Mouse (Mus musculus) limb, embryonic 13.5 days (tissue): Measurements from ENCODE around the gene Cracr2b. TPM values are rescaled to one million over a fixed set of nuclear protein-coding genes. Genes with fewer than 3 reads are reported as not detected.

Experiments used
- ATAC-seq: fragments of 200-750 bp; cut with Nextera tagmentation; 2 replicates; pipeline ENCODE4 v1.8.0; 2017; ENCODE audit warnings: low read depth, moderate number of reproducible peaks, moderate TSS enrichment; ENCODE audit not compliant: low FRiP score
- H3K27ac ChIP-seq: fragments of 300-500 bp; sonication (generic); 2 replicates; pipeline ENCODE4 v1.5.1; 2015; ENCODE audit warnings: inconsistent platforms, mild to moderate bottlenecking, moderate library complexity
- H3K27me3 ChIP-seq: fragments of 300-500 bp; sonication (generic); 2 replicates; pipeline ENCODE4 v1.6.1; 2015; ENCODE audit warnings: mild to moderate bottlenecking, inconsistent platforms
- H3K36me3 ChIP-seq: fragments of 300-500 bp; sonication (generic); 2 replicates; pipeline ENCODE4 v1.6.1; 2015; ENCODE audit warnings: inconsistent platforms, mild to moderate bottlenecking, moderate library complexity
- H3K4me1 ChIP-seq: fragments of 300-500 bp; sonication (generic); 2 replicates; pipeline ENCODE4 v1.6.1; 2015; ENCODE audit warnings: inconsistent platforms
- H3K4me2 ChIP-seq: fragments of 300-500 bp; sonication (generic); replicated peaks from 2 replicates; pipeline ENCODE4 v1.6.1; 2015; ENCODE audit warnings: inconsistent platforms, mild to moderate bottlenecking, moderate library complexity
- H3K4me3 ChIP-seq: fragments of 300-500 bp; sonication (generic); 2 replicates; pipeline ENCODE4 v1.5.1; 2015; ENCODE audit warnings: moderate library complexity, mild to moderate bottlenecking, inconsistent platforms
- H3K9ac ChIP-seq: fragments of 300-500 bp; sonication (generic); 2 replicates; pipeline ENCODE4 v1.6.1; 2015; ENCODE audit warnings: mild to moderate bottlenecking, inconsistent platforms
- H3K9me3 ChIP-seq: fragments of 300-500 bp; sonication (generic); 2 replicates; pipeline ENCODE4 v1.6.1; 2016; ENCODE audit warnings: inconsistent platforms
- WGBS: fragments of 180-500 bp; shearing (Covaris S2); methylation state at CpG from one replicate; pipeline ENCODE4 v1.1.7; 2015; 5-methylcytosine and 5-hydroxymethylcytosine counted together
- polyA plus RNA-seq: library from polyadenylated mRNA; unstranded; fragments of >200 nt; fragmentation: Nextera tagmentation; extraction: Ambion mirVana; gene quantifications from 2 replicates; pipeline ENCODE4 v1.2.1, GENCODE M21; 2015

Cracr2b gene
- polyA plus RNA-seq, 1 experiment from 2014 or later = 13.5 TPM

DNA sequence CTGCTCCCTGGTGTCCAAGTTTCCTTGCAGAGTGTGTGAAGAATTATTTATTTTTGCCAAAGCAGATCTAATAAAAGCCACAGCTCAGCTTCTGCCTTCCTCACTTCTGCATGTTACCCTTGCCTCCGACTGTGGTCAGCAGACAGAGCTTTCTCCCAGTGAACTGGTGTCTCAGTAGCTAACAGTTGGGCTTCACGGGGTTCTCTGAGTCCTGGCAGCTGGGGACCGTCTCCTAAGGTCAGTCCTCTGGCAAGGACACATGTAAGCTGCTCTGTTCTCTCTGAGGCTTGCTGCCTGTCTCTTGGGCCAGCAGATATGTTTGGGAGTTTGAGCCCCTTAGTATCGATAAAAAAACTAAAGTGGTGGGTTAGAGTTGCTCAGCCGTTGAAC lies 898 bp upstream of the Cracr2b start:
- no peak for ATAC-seq
- H3K27ac ChIP-seq = no peak overlapping the region
- no peak overlapping the region for H3K4me2 ChIP-seq
- H3K4me1 ChIP-seq = peaks cover 35% of the 10 kb centered on the region
- H3K36me3 ChIP-seq = peaks cover 4% of the 10 kb centered on the region; the same call in 1 of the 2 replicates
- H3K9ac ChIP-seq = no peak overlapping the region
- H3K27me3 ChIP-seq = peaks cover 69% of the 10 kb centered on the region
- no peaks in the 10 kb centered on the region for H3K9me3 ChIP-seq
- WGBS = 67% methylated on average over 5 of the region's 5 CpGs
- H3K4me3 ChIP-seq = no peak overlapping the region

DNA sequence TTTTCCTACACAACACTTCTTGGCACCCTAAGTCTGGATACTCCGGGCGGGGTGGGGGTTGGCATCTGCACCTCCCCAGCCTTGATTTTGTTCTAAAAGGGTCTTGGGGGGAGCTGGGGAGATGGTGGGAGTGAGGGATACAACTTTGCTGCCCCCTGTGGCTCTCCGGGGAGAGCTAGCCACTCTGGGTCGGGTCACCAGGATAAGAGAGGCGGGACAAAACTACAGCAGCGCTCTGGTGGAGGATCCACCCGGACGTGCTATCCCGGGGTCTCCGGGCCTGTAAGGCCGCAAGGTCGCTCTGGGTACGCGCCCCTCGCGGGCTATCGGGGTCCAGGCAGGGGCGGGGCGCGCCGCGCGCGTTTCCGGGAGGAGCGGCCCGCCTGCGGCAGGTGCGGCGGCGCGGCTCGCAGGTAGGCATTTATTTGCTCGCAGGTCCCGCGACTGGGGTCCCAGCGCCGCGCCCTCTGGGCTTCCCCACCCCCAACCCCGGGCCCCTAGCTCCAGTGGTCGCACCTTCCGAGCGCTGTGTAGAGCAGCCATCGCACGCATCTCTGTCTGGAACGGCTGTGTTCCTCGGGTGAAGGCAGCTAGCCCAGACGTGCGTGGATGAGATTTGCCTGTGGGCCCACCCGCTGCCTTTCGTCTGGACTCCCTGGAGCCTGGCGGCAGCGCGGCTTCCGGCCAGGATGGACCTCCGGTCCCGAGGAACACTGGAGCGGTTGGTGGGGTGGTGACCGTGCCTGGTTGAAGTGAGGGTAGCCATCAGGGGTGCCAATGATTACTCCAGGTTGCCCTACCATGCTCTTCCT lies 833 bp downstream of the Cracr2b start:
- WGBS = 2% methylated on average over 59 of the region's 59 CpGs
- H3K4me3 ChIP-seq = peak overlapping the region; percentile 43
- H3K9ac ChIP-seq = peak overlapping the region; percentile 63
- peak overlapping the region; percentile 71 for H3K4me2 ChIP-seq
- no peak for ATAC-seq
- no peaks in the 10 kb centered on the region for H3K9me3 ChIP-seq
- H3K27ac ChIP-seq = no peak overlapping the region
- H3K4me1 ChIP-seq = peaks cover 40% of the 10 kb centered on the region
- H3K27me3 ChIP-seq = peaks cover 79% of the 10 kb centered on the region
- H3K36me3 ChIP-seq = peaks cover 4% of the 10 kb centered on the region; the same call in 1 of the 2 replicates

DNA sequence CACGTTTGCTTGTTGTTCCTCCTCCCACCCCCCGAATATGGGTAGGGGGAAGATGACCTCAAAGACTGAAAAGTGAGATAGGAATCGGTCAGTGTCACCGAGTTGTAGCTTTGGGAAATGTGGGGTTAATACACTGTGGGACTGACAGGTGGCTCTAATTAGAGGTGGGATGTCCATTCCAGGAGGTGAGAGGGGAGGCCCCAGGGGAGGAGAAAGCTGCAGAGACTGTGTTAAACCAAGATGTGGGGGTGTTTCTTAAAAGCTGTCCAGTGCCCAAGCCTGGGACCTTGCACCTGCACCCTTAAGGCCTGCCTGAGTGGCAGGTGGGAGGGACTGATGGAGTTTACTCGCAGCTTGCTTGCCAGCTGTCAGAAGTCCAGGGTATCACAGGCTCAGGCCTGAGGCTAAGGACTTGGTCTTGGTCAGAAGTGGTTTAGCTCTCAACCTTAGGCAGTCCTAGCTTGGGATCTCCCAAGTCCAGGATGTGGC lies 1.5 kb downstream of the Cracr2b start:
- Histone ChIP-seq H3K9me3 (no peaks in the 10 kb centered on the region), H3K4me2 (peak overlapping the region; percentile 71), H3K9ac (peak overlapping the region; percentile 63), H3K4me1 (peaks cover 45% of the 10 kb centered on the region), H3K27ac (no peak overlapping the region), H3K27me3 (peaks cover 79% of the 10 kb centered on the region), H3K4me3 (peak overlapping the region; percentile 43), H3K36me3 (peaks cover 4% of the 10 kb centered on the region; the same call in 1 of the 2 replicates)
- WGBS = 9% methylated on average over 5 of the region's 5 CpGs
- ATAC-seq = no peak

DNA sequence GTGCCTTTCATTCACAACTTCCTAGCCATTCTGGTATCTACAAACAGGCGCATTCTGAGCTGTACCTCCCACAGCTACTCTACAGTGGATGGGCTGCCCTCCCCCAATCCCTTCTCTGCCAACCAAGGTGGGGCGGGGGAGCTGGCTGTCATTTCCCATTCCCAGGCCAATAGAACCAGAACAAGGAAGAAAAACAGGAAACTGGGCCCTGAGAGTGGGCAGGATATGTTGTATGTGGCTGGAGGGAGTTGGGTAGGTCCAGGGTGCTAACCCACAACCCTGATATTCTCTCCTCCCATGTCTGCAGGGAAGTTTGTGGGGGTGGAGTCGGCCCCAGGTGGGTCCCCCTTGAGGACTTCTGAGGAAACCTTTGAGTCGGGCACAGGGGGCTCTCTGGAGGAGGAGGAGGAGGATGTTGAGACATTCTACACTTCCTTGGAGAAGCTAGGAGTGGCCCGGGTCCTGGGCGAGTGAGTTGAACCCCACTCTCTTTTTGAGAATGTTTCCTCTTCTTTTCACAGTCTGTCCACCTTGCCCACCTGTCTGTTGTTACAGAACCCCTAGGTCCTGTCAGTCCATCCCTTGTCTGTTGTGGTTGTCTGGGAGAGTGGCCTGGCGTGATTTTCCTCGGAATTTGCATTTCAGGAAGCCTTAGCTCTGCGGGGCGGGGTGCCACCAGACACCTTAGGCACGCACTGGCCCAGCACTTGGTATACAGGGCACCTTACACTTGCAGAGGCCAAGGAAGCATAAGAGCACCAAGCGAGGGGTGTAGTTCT lies 3.1 kb downstream of the Cracr2b start:
- Histone ChIP-seq H3K27ac (no peak overlapping the region), H3K9me3 (no peaks in the 10 kb centered on the region), H3K4me2 (peak overlapping the region; percentile 60), H3K4me1 (peaks cover 59% of the 10 kb centered on the region), H3K4me3 (peak overlapping the region; percentile 33), H3K36me3 (peaks cover under 1% of the 10 kb centered on the region; the same call in 1 of the 2 replicates), H3K9ac (no peak overlapping the region), H3K27me3 (peaks cover 74% of the 10 kb centered on the region)
- ATAC-seq = no peak
- WGBS = 28% methylated on average over 12 of the region's 12 CpGs

DNA sequence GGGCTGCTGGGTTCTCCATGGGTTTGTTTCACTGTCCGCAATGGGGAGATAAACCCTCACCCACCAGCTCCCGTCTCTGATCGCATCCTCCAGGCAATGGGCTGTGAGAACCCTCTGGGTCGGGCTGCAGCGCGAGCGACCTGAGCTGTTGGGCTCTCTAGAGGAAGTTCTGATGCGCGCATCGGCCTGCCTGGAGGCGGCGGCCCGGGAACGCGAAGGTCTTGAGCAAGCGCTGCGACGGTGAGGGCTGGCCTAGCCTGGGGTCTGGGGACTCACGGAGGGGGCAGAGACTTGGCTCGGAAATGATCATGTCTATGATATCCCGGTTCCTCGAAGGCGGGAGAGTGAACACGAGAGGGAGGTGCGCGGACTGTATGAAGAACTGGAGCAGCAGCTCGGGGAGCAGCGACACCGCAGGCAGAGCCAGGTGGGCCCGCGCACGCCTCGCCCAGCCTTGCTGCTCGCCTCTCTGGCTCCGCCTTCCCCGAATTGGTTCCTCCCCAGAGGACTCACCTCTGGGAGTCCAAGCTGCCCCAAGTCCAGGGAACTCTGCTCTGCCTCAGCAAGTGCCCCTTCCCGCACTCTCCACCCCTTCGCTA lies 3.8 kb downstream of the Cracr2b start:
- Histone ChIP-seq H3K36me3 (peaks cover 7% of the 10 kb centered on the region), H3K4me3 (peak overlapping the region; percentile 33), H3K27ac (no peak overlapping the region), H3K9me3 (no peaks in the 10 kb centered on the region), H3K9ac (peak overlapping the region; percentile 61), H3K4me1 (peaks cover 65% of the 10 kb centered on the region), H3K4me2 (peak overlapping the region; percentile 60), H3K27me3 (peaks cover 67% of the 10 kb centered on the region)
- 3% methylated on average over 38 of the region's 38 CpGs for WGBS
- no peak for ATAC-seq

DNA sequence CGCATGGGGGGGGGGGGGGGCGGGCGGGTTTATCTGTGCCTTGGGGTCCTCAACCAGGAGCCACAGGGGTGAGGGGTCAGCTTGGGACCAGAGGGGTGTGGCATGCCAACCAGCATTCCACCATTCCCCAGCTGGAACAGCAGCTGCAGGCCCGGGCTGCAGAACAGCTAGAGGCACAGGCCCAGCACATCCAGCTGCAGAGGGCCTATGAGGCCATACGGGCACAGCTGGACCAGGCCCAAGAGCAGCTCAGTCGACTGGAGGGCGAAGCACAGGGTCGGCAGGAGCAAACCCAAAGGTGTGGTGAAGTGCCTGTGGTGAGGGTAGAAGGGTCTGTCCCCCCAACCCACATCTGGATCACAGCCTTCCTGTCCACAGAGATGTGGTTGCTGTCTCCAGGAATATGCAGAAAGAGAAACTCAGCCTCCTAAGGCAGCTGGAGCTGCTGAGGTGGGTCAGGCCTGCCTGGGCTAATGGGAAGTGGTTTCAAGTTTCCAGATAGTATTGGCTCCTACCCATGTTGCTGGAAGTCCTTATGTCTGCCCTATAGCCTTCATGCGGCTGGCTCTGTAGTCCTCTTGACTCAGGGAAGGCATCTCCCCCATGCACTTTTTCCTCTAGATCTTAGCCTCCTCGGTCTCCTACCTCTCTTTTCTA lies 4.6 kb downstream of the Cracr2b start:
- H3K9ac ChIP-seq = peak overlapping the region; percentile 61; the same call in 1 of the 2 replicates
- peak overlapping the region; percentile 39; the same call in 1 of the 2 replicates for H3K27ac ChIP-seq
- peak overlapping the region; percentile 60 for H3K4me2 ChIP-seq
- no peaks in the 10 kb centered on the region for H3K9me3 ChIP-seq
- WGBS = 17% methylated on average over 10 of the region's 10 CpGs
- H3K36me3 ChIP-seq = peaks cover 15% of the 10 kb centered on the region
- peaks cover 59% of the 10 kb centered on the region for H3K27me3 ChIP-seq
- peak overlapping the region; percentile 33; the same call in 1 of the 2 replicates for H3K4me3 ChIP-seq
- H3K4me1 ChIP-seq = peaks cover 66% of the 10 kb centered on the region
- no peak for ATAC-seq

DNA sequence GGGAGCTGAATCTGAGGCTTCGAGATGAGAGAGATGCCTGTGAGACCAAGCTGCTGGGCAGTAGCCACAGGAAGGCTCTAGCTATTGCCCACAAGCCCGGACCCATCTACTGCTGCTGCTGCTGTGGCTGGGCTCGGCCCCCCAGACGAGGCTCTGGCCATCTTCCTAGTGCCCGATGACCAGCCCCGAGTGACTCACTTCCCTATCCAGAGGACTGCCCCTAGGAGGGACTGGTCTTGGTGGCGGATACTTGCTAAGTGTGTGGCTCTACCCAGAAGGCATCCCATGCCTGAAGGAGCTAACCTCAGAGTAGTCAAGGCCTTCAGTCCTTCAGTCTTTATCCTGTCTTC lies 5.1 kb downstream of the Cracr2b start:
- Histone ChIP-seq H3K27me3 (peaks cover 54% of the 10 kb centered on the region), H3K4me2 (peak overlapping the region; percentile 60), H3K4me3 (0 out of 2 replicates have a peak overlapping the region, but pooled peaks have one; percentile 33), H3K36me3 (peaks cover 20% of the 10 kb centered on the region), H3K9ac (peak overlapping the region; percentile 61), H3K4me1 (peaks cover 66% of the 10 kb centered on the region), H3K9me3 (no peaks in the 10 kb centered on the region), H3K27ac (peak overlapping the region; percentile 39; the same call in 1 of the 2 replicates)
- 75% methylated on average over 7 of the region's 7 CpGs for WGBS
- no peak for ATAC-seq

DNA sequence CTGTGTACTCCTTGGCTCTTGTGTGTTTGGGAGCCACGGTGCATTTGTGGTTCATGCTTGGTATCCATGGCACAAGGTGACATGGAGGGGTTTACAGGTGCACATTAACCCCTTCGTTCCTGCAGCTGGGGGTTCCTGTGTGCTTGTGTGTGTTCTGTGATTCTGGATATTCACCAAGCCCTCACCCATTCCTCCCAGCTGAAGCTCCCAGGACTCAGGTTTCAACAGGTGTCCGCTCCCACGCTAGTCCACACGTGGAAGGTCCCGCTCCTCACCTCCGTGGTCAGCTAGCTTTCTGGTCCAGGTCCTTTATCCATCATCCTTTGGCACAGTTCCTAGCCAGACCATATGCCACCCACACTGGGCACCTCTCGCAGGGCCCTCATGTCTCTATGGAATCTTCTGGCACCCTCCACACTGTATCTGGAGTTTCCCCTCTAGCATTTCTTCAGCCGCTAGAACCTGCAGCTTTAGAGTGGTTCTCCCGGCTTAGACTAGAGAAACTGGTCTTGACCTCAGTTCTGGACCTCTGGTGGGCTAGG lies 5.8 kb downstream of the Cracr2b start:
- peak overlapping the region; percentile 83 for H3K4me3 ChIP-seq
- 56% methylated on average over 10 of the region's 10 CpGs for WGBS
- H3K27ac ChIP-seq = peak overlapping the region; percentile 81
- peaks cover 63% of the 10 kb centered on the region for H3K4me1 ChIP-seq
- H3K4me2 ChIP-seq = peak overlapping the region; percentile 91
- no peaks in the 10 kb centered on the region for H3K9me3 ChIP-seq
- peaks cover 26% of the 10 kb centered on the region for H3K36me3 ChIP-seq
- peak overlapping the region; percentile 86 for H3K9ac ChIP-seq
- H3K27me3 ChIP-seq = peaks cover 48% of the 10 kb centered on the region
- ATAC-seq = no peak

DNA sequence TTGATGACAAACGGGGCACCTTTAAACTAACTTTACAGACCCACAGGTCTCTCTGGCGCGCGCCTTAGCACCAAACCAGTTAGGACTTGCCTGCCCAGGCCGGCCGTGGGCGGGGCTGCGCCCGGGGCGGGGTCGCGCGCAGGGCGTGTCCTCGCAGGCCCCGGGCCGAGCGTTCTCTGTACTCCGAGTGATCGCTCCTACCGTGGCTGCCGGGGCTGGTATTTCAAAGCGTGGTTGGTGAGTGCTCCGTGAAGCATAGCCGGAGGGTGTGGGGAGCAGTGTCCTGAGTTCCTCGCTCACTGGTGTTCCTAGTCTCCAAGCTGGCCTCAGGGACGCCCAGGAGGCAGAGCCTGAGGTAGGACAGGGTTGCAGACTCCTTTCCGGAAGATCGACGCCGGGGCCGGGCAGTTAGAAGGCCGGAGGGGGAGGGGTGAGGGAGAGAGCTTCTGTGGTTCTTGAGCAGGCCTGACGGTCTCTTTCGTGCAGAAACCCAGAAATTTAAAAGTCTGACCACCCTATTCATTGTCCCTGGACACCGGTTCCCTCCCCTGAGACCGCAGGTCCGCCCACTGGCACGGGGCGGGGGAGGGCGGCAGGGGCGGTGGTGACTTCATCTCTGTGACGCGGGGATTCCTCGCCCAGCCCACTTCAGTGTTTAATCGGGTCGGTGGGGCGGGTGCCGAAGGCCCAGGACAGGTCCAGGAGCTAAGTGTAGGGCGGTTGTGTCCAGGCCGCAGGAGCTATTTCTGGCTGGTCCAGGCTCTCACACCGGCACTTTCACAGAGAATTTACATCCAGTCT lies 6.5 kb downstream of the Cracr2b start, which contains the start of gene Cd151:
Gene Cd151 (plus strand): TSS at position 163 of the 801 bp plus-strand sequence.
- peaks cover 56% of the 10 kb centered on the region for H3K4me1 ChIP-seq
- under 1% methylated on average over 52 of the region's 52 CpGs for WGBS

DNA sequence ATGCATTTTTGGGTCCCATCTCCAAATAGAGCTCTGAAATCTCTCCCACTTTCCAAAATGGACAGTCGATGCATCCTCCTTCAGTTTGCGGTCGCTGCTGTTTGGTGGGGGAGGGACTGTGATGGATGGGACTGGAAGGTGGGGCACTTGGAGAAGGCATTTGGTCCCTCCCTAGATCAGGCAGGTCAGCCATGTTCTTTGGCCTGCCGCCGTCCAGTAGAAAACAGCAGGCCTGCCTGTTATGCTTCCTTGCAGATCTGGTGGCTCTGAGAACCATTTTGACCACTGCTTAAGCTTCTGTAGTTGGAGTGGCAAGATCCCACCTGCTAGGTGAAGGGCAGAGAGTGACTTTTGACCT lies 7.2 kb downstream of the Cracr2b start:
- WGBS = 14% methylated on average over 5 of the region's 5 CpGs
- no peak for ATAC-seq
- Histone ChIP-seq H3K27ac (peak overlapping the region; percentile 81; the same call in 1 of the 2 replicates), H3K4me3 (peak overlapping the region; percentile 83), H3K36me3 (peaks cover 38% of the 10 kb centered on the region), H3K9ac (peak overlapping the region; percentile 86), H3K4me1 (peaks cover 54% of the 10 kb centered on the region), H3K27me3 (peaks cover 33% of the 10 kb centered on the region), H3K4me2 (peak overlapping the region; percentile 91), H3K9me3 (no peaks in the 10 kb centered on the region)

More for the DNA sequence above, 6.5 kb downstream of the Cracr2b start, which contains the start of gene Cd151:
- Histone ChIP-seq H3K36me3 (peaks cover 33% of the 10 kb centered on the region), H3K9ac (peak within 1 kb of the TSS; percentile 86), H3K27me3 (peaks cover 40% of the 10 kb centered on the region), H3K27ac (peak within 1 kb of the TSS; percentile 81), H3K4me3 (peak within 1 kb of the TSS; percentile 83), H3K9me3 (no peaks in the 10 kb centered on the region), H3K4me2 (peak within 1 kb of the TSS; percentile 91)
- peak; percentile 81 for ATAC-seq
